Mouse (Mus musculus) testis, postnatal 10 days (tissue): ENCODE measurements around the gene Ppp2r2c.

Source experiments
- DNase-seq: peaks from one replicate; pipeline ENCODE4 v3.0.0; 2021; ENCODE audit warnings: low spot score

Ppp2r2c gene

DNA sequence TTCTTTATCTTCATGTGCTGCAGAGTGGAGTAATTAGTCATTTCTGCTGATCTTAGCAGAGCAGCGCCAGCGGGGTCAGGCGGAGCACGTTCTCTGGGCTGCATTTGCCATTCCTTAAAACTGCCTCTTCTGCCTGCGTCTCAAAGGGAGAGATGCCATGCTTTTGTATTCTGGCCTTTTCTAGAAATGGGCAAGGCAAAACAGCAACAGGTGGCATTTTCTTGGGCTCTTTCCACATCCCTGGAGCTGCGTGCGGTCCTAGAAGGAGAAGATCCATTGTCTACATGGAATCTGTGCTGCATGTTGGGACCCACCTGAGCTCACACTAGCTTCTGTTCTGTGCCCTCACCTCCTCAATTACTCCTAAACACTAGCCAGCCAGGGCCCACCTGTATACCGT lies 29.7 kb downstream of the Ppp2r2c start:
- no peak for DNase-seq

DNA sequence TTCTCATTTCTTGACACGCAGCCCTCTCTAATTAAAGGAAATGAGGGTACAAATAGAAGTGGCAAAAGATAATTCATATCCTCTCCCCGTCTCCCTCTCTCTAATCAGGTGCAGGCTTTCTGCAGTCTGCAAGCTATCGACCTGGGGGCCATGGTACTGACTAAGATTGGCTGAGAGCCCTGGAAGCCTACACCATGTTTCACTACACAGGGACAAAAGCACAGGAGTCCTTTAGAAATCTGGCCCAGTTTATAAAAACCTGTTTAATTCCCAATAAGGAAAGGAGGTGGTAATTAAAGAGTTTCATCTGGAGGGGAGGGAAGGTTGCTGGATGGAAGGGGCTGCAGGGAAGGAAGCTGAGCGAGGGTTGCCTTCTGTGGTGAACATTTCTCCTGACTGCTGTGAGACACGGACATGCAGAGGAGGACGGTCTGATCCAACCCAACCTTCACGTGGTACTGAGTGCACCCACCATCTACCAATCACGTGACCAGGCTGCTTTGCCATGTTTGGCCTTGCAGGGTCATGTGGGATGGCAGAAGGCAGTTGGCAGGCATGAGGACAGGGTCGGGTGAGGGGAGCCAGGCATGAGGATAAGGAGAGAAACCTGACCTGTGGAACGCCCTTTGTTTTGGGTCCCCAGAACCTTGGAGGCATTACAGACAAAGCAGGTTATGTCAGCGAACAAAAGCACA lies 30.2 kb downstream of the Ppp2r2c start:
- DNase-seq, result no peak

DNA sequence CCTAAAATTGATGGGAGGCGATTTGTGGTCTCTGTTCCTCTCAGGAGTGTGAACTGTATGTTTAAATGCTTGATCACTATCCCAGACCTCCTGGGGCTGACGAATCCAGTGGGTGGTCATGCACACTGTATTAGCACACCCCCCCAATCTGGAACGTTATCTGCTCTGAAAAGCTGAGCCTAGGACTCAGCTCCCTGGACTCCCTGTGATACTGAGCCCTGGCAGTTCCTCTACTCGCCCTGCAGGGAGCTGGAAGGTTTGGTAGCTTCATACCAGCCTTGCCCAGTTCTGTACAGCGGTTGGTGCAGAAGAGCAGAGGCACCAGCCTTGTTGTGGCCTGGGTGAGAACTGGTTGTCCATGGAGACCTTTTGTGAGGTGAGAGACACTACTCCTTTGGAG lies 31.1 kb downstream of the Ppp2r2c start:
- DNase-seq, result no peak

DNA sequence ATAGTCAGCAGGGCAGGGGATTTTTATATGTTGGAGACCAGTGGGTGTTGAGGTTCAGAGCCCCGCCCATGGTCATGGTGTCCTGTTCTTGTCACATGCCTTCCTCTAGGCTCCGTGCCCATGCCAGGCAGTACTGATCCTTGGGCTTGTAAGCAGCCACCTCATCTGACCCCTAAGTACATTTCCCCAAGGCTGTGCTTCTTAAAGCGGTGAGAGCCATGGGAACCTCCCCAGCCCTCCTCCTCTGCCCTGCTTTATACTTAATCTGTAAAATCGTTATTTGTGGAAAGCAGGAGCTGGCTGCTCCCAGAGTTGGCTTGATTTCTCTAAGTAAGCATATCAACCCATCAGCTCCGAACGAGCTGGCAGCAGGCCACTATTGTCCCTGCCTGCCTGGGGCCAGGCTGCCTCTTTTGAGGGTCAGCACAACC lies 31.9 kb downstream of the Ppp2r2c start:
- peak; percentile 65 for DNase-seq

DNA sequence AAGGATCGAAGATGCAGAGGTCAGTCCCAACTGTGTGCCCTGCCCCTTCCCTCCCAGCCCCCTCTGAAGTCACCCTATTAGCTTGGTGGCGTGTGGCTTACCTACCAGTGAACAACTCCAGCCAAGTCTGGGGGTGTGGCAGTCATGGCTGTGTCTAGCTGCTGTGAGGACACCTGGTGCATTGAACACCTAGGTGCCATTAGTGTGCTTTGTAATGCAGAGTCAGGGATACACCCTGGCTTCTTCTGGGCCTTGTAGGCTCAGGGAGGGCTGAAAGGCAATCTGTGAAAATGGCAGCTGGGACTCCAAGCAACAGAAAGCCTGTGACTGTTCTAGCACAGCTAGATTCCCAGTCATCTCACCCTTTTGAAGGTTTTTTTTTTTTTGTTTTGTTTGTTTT lies 34.5 kb downstream of the Ppp2r2c start:
- DNase-seq, result no peak

DNA sequence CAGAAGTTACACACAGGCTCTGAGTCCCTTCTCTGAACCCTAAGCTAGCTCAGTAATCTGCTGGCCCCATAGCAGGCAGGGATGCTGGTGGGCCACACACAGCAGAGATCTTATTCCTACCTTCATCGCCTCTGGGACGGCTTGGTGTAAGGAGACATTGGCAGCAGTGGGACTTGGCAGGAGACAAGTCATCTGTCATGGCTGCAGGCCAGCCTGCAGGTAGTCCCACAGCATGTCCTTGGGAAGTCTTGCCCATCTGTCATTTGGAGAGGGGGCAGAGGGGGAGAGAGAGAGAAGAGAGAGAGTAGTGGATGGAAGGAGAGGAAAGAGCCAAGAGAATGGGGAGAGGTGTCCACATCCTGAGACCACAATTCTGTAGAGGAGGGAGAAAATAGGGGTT lies 35.8 kb downstream of the Ppp2r2c start:
- no peak for DNase-seq

DNA sequence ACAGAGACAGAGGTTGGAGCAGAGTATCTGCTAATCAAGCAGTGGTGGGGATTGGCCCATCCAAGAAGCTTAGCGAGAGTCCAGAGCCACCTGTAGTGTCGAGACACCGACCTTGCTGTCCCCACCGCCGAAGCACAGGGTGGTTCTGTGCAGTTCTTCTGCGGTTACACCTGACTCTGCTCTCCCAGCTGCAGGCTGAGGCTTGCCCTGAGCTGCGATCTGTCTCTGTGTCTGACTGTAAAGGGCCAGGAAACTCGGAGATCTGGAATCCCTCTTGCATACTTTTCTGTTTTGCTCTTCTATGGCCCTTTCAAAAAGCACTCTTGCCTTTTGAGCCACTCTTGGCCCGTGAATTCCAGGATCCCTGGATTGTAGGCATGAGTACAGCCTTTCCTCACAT lies 36.4 kb downstream of the Ppp2r2c start:
- DNase-seq, result no peak

DNA sequence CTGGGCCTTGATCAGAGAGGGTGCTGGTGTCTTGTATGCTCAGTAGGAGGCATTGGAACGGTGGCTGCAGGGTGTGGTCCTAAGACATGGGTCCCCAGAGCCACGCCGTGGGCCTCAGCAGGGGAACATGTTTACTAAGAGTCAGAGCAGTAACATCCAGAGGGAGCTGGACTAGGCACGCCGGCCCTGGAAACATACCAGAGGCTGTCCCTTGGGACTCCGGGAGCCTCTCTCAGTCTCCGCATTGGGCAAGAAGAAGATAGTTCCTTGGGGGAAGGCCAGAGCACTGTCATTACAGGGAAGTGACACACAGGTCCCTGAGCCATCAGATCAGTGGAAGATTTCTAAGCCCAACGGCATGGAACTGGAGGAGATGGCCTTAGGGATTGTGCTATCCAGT lies 36.9 kb downstream of the Ppp2r2c start:
- DNase-seq, result no peak

DNA sequence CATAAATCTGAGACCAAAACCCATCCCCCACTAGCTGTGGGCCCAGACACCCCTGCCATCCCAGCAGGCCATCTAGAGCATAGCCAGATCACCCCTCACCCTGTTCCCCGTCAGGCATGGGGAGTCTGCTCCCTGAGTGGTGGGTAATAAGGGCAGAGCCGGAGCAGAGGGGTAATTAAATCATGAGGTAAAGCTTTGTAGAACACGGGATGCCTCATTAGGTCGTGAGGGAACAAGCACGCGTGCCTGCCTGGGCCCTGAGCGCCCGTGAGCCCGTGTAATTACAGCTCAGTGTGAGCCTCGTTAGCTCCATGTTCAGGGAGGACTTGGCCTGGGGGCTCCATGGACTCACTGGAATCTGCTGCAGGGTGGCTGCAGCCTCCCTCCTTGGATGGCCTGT lies 39.4 kb downstream of the Ppp2r2c start:
- no peak for DNase-seq

DNA sequence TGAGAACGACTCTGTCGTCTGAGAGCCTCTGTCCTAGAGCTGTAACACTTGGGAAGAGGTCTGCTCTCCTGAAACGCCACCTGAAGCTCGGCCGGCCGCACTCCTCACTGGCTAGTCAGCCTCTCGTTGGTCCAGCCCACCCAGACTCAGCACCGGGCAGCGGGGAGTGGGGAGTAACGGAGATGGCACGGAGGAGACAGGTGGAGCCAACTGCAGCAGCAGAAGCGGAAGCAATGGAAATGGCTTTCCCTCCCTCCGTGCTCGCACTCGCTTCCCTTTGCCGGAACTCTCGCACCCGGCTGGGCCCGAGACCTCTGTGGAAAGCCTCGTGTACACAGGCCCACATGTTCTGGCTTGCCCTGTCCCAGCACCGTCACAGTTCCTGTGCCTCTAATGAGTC lies 41.2 kb downstream of the Ppp2r2c start:
- no peak for DNase-seq

DNA sequence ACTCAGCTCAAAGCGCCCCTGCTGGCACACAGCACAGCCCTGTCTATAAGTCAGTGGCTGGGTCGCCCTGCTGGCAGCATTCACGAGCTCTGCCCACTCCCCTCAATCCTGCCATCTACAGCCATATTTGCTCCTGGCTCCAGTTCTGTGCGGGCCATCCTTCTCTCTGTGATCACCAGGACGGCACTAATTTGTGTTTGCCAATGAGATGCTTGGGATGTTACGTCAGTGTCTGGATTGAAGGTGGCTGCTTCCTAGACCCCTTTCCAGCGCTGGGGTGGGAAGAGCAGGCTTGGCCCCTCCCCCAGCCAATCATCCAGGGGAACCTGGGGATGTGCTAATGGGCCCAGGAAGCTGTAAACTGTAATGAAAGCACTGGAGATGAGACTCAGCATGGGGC lies 42.7 kb downstream of the Ppp2r2c start:
- DNase-seq, result no peak

DNA sequence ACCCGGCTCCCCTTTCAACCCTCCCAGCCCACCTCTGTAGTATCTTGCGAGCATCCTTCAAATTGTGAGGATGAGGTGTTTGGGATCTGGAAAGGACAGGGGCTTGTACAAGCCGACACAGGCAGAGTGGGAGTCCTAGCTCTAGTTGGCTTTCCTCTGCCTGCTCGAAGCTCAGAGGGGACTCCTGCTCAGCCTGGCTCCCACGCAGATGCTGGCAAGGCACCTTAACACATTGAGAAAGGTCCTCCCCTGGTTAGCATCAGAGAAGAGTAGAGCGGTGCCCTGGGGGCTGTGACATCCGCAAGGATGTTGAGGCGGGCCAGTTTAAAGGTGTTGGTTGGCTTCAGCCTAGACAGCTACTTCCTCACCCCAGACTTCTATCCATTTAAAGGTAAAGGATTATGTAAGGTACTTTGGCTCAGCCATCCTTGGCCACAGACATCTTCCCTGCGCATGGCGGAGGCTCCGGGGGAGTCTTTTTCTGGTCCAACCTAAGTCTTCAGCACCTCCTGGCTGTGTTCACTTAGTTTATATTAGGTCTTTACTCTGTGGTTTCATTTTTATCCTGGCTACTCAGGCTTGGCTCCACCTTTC lies 43.5 kb downstream of the Ppp2r2c start:
- DNase-seq, result no peak

DNA sequence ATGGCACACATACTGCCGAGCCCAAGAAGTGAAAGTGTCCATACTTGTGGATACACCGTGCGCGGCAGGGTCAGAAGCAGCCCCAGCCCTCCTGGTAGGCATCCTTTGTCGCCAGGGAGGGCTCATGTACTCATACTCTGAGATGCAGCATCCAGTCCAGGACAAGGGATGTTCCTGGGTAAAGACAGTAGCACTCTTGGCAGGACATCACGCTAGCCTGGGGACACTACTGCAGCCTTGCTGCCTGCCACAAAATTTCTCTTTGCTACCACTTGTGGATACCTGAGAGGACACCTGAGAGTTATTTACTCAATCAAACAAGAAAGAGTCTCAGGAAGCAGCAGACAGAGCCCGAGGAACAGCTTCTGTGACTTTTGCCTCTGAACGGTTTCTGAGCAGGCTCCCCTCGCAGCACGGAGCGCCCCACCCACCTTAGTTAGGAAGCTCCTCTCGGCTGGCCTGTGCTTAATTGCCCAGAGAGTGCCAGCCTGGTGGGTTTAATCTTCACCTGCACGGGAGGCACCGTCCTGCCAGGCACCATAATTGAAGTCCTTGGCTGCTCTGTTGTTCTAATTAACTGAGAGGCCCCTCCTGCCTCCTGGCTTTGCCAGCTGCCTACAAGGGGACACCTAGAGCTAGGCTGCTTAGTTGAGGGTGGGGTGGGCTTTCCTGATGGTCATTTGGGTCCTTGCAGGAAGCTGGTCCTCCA lies 44.4 kb downstream of the Ppp2r2c start:
- DNase-seq, result no peak

DNA sequence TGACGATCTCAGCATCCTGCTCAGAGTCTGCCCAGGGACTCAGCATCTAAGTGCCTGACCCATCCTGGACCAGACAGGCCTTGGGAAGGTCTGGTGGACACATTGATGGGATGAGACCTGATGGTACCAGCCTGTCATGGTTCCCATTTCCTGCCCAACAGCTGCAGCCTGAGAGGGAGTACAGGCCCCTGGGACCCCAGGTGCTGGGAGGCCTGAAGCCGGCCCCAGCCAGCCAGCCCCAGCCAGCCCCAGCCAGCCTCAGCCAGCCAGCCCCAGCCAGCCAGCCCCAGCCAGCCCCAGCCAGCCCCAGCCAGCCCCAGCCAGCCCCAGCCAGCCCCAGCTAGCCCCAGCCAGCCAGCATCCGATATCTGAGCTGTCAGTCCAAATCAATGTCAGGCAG lies 46.9 kb downstream of the Ppp2r2c start:
- no peak for DNase-seq

DNA sequence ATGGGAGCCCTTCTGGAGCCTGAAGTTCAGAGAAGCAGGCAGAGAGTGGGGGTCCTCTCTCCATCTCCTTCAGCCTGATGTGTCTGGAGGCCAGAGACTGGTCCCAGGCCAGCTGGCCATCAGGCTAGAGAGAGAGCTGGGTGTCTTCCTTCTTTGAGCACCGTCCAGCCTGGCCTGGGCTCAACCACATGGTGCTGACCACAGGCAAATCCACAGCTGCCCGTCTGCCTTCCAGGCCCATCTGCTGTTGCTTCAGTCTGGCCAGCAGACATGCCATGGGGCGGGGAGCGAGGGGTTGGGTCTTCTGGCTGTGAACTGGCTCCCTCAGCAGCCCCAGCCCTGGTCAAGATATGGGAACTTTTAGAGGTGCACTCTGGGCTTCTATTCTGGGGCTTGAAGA lies 48.3 kb downstream of the Ppp2r2c start:
- DNase-seq, result no peak

DNA sequence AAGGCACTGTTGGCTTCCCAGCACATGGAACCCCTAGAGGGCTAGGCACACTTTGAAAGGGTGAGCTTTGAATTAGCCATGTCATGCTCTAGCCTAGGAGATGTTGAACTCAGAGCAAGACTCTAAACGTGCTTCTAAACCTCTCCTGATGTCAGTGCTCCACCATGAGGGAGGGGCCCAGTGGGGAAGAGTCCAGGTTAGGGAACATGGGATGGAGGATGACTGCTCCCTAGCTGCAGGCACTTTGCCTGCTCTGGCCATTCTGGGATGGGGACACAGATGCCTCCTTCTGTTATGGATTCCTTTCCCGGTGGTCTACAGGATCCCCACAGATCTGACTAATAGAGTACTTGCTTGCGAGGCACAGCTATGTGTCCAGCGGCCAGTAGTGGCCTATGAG lies 48.9 kb downstream of the Ppp2r2c start:
- DNase-seq, result no peak

DNA sequence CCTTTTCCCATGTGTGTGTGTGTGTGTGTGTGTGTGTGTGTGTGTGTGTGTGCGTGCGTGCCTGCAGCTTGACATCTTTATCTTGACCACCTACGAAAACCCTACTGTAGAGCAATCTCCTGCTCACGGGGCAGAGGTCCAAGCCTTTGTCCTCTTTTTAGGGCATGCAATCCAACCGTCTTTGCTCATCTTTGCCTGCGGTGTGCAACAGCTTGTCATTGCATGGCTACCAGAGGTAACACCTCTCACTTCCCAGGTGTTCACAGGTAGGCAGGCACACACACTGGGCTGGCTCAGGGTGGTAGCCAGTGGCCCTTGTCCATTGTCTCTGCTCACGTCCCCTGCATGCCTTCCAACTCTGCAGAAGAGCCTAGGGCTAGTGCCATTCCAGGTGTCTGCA lies 49.7 kb downstream of the Ppp2r2c start:
- DNase-seq, result no peak

DNA sequence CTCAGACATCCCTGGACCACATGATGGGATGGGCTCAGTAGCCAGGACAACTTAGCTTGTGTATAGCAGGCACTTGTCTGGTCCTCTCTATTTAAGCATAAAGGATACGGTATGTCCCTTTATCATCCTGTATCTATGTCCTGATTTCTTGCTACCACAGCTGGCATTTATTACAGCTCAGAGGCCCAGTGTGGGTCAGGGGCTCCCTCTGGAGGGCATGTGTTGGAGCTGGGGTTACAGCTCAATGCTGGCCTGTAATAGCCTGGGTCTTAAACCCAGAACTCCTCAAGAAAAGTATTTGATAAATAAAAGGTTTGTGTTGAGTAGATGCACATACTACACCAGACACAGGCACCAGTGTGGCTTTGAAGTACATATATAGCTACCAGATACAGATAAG lies 51.8 kb downstream of the Ppp2r2c start:
- DNase-seq, result no peak

DNA sequence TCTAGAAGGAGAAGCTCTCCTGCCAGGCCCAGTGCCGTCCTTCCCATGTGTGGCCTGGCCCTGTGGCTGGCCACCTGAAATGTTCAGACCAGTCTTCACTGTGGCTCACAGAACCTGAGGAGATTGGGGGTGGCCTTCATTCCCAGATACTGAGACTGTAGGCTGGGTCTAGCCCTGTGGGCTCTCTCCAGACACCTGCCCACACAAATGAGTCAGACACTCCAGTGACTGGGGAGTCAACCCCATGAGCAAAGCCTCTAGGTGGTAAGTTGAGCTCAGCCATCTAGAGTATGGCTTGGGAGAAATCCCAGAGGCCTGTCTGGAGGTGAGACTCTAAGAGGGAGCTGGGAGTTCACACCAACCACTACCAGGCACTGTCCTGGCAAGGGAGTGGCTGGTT lies 53.6 kb downstream of the Ppp2r2c start:
- DNase-seq, result no peak

DNA sequence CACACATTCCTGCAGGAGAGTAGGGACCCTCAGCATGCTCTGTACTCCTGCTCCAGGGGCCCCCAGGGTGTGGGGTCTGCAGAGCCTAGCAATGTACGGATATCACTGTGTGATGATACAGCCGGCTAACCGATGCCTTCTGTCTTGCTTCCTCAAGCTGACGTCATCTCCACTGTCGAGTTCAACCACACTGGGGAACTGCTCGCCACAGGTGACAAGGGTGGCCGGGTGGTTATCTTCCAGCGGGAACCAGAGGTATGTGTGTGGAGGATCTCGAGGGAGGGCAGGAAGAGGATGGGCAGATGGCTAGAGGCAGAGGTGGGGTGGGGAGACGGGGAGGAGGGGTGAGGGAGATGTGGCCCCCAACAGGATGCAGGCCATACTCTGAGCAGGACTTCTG lies 54.5 kb downstream of the Ppp2r2c start:
- no peak for DNase-seq

DNA sequence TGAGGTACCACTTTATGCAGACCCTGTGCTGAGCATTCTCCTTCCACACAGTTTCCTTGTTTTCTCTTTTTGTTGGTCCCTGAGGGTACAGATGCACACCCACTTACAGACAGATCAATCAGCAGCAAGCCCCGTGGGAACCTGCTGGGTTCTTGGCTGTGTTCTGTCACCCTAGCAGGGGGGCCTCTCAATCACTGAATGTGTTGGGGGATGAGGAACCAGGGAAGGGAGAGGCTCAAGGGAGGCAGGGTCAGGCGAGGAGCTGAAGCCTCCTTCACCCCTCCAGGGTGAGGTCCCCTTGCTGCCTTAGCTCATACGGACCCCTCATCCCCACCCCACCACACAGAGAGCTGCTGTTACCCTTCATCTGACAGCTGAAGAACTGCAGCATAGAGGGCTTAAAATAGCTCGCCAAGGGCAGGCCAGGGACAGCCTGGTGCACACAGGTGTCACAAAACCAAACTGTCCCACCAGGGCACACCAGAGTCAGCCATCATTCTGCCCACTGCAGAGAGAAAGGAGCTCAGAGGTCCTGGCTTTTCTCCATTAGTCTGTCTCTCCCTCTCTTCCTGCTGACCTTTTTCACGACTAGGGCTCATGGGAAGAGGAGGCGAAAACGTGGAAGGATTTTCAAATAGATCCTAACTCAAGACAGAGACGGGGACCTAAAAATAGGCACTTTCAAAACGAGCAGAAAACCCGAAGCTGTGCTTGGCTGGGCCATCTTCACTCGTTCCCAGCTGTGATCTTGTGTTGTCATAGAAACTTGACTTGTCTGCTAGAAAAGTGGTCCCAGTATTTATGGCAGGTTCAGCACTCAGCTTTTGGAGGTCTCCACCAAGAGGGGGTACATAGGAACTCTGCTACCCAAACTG lies 55.8 kb downstream of the Ppp2r2c start:
- DNase-seq, result no peak

DNA sequence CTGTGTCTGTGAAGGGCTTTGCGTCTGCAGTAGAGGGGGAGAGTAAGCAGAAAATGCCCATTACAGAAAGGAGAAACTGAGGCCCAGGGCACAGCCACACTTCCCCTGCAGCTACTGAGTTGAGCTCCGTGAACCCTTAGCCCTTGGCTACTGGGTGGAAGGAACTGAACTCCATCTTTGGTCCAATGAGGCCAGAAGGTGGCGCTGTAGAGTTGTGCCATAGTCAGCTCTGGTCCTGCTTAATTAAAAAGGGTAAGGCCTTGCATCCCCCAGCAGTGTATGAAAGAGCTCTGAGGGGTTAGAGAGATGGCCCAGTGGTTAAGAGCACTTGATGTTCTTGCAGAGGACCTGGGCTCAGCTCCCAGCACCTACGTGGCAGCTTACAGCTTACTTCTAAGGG lies 60.4 kb downstream of the Ppp2r2c start:
- no peak for DNase-seq

DNA sequence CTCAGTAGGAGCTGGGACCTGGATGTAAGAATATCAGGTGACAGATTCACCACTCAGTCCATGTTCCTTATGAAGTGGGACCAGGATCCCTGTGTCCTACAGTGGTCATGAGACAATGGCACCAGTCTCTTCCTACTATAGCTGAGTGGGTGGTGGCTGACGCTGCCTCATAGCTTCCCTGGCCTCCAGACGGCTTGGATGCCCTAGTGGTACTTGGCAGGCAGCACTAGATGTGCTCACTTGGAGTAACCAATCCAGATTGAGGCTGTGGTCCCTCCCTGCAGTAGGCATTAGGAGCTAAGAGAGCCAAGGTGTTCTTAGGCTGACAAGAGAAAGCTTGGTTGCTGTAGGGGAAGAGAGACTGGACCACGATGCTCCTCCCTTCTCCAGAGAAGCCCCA lies 61.1 kb downstream of the Ppp2r2c start:
- DNase-seq, result no peak
